Mouse (Mus musculus) lung, postnatal 10 days (tissue): ENCODE results near the gene Cnnm3.
"Not testable (repeated sequence)": the region's sequence is repeated elsewhere in the genome, so short reads cannot be mapped to it uniquely, and the experiment has no call there.

ENCODE experiments used
- DNase-seq: peaks from one replicate; pipeline ENCODE4 v3.0.0; 2021

Gene Cnnm3

GRCm38 (mm10) chr1:36536783-36537182 is 25.1 kb downstream of the Cnnm3 start, which contains the start of gene Ankrd23:
Gene Ankrd23, minus strand, starts transcription at chr1:36536883.
- DNase-seq: not testable (repeated sequence)

DNA sequence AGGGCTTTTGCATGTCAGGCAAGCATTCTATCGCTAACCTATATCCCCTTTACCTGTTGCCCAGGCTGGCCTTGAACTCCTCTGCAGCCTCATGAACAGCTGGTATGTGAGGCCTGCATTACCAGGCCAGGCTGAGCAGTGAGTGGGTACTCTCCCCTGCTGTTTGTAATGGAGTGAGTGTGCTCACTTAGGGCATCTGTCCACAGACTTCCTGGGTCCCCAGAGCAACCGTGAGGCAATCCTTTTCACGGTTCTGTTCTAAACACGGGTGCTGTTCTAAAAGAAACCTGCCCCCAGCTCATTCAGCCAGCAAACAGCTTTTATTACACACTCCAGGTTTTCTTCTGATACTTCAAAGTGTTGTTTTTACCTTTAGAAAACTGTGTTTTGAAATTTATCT is 27.1 kb downstream of the Cnnm3 start:
- DNase-seq: no peak

- DNase-seq: peak; percentile 87
These were observed 27.5 kb downstream of the Cnnm3 start, which contains the start of gene Gm42417 for GRCm38 (mm10) chr1:36539186-36539585. Gene Gm42417, minus strand, starts transcription at chr1:36539429.

GRCm38 (mm10) chr1:36540132-36540531 is 28.5 kb downstream of the Cnnm3 start:
- DNase-seq: no peak

- no peak for DNase-seq
These were observed 29.1 kb downstream of the Cnnm3 start for GRCm38 (mm10) chr1:36540807-36541206.

GRCm38 (mm10) chr1:36541844-36542243 is 30.2 kb downstream of the Cnnm3 start:
- DNase-seq: no peak

DNA sequence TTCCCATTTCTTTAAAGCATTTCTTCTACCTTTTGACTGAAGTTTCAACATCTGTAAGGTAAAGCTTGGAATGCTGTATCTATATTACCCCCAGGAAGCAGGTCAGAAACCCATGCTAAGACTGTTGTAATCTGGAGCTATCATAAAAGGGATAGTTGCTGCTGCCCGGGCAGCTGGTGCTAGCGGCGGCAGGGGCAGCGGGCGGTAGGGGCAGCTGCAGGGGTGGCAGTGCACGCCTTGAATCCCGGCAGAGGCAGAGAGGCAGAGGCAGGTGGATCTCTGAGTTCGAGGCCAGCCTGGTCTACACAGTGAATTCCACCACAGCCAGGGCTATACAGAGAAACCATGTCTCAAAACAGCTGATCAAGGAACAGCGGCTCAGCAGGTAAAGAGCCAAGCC is 31.3 kb downstream of the Cnnm3 start:
- no peak for DNase-seq

GRCm38 (mm10) chr1:36545382-36545781 is 33.7 kb downstream of the Cnnm3 start:
- DNase-seq: no peak

- DNase-seq: peak; percentile 54
These were observed 34.4 kb downstream of the Cnnm3 start for GRCm38 (mm10) chr1:36545845-36546600.

DNA sequence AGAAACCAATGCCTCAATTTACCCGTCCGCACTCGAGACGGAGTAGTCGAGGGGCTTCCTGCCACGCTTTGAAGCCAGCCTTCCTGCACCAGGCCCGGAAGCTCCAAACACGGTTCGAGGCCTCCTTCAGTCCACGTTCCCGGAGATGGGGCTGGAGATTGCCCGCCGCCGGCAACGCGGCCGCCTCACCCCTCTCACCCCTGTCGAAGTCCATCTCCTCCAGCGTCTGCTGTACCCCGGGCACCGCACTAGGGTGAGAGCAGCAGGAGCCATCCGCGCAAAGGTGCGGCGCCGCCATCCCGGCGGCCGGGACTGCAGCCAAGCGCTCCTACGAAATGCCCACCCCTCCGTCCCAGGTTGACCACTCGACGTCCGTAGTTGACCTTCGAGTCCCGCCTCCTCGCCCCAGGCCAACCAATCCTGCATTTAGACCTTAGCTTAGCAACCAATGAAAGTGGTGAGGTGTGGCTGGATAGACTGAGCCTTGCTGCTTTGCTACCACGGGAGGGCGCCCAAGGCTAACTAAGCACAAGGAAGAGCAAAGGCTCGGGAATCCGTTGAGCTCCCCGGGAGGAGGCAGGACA is 35.3 kb downstream of the Cnnm3 start, which contains the start of gene Ankrd39:
Ankrd39 (minus strand) TSS at position 558 of the 584 bp plus-strand sequence.
- DNase-seq: peak; percentile 99

GRCm38 (mm10) chr1:36547981-36548598 is 36.4 kb downstream of the Cnnm3 start:
- peak; percentile 83 for DNase-seq

DNA sequence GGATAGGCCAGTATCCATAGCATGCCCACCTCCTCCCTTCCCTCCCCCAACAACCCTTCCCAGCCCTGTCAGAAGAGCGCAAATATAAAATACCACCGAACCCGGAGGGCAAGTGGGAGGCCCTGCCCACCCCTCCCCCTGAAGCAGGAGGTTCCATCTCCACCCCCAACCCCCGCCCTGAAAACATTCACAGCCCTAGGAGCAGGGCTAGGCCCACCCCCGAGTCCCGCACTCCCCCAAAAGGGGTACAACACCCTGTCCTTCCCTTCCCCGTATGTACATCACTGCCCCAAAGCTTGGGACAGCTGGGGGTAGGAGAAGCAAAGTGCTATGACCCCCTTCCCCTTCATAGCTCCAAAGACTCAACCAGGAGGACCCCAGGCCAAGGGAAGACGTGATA is 37.1 kb downstream of the Cnnm3 start:
- DNase-seq: no peak

- no peak for DNase-seq
These were observed 37.8 kb downstream of the Cnnm3 start for GRCm38 (mm10) chr1:36549491-36549890.

DNA sequence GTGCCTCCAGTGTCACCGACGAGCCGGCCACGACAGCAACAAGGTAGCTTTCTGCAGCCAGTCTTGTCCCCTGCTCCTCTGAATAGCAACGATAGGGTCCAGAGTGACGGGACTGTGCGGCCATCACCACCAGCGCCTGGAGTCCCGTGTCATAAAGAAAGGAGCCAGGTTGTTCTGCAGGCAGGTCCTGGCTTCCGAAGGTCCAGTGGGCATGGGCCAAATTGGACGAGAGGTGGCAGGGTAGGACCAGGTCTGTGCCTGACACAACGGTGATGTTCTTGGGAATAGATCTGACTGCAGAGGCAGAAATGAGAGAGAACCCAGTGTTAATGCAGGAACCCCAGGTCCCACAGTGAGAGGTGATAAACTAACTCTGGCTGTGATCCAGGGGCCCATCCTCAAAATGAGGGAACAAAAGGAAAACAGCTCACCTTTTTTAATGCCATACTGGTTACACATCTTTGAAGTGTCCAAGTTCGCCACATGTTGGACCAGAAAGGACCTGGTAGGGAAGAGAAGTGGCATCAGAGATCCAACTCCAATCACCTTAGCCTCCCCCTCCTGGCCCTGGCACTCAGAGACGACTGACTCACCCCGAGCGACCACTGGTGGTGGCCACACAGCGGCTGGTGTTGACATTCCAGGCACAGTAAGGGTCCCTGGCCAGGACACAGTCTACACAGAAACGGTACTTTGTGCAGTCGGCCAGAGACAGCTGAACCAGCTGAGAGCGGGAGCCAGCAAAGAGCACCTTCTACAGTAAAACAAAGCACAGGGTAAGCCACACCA is 38.6 kb downstream of the Cnnm3 start:
- no peak for DNase-seq

DNA sequence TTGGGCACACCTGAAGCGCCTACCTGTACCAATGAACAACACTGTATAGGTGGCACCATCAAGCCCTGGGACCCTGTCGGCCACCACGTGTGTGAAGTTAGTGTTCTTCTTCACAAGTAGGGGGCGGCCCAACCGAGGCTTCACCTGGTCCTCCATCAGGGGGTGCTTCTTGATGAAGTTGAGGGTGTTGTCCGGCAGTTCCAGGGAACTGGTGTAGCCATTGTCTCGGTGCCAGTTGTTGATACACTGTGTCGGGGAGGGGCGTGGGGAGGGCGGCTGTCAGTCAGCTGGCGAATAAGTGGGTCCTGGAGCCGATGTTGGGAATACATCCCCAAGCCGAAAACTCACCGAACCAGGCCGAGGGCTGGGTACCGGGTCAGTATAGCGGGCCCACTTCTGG is 40.2 kb downstream of the Cnnm3 start:
- DNase-seq: no peak

DNA sequence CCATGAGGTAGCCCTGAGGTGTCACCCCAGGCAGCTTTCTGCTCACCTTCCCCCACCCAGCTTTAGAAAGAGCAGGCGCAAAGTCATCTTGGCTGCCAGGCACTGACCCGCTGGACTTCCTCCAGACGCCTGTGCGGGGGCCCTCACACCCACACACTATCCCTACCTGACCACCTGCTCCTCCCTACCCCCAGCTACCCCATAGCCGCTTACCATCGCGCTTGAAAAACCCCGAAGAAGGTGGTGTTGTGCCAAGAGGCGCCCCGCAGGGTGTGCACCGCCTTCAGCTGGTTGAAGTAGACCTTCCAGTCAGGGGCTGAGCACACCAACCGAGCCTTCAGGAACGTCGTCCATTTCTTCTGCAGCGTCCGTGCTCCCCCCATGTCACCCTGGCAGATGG is 40.8 kb downstream of the Cnnm3 start:
- DNase-seq: no peak

DNA sequence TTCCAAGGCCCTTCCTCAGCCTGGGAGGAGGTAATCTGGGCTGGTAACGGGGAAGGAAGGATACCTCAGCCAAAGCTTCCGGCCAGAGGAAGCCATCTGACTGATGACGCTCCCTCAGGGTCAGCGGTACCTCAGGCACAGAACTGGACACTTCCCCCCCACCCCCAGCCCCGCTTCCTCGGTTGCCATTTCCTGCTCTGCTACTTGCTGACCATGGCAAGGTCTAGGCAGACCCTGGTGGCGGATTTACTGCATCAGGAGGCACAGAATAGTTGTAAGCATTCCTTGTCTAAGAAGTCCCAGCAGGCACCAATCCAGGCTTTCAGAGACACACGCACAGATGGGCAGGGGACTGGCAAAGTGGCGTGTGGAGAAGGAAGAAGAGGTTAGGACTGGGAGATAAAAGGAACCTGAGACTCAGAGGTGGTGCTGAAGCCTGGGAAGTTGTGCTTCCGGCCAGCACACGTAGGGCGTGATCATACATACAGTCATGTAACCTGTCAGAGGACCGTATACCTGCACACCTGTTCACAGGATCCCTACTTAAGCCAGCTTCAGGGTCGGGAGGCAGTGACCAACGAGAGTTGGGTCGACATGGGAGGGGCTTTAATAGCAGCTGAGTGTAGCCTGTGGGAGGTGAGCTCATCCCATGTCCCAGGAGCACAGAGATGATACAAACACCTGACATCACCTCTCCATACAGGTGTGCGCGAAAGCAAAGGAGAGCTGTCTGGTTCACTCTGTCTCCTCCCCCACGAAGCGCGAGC is 43.1 kb downstream of the Cnnm3 start:
- peak; percentile 38 for DNase-seq

GRCm38 (mm10) chr1:36555798-36556395 is 44.2 kb downstream of the Cnnm3 start:
- DNase-seq: peak; percentile 60

DNA sequence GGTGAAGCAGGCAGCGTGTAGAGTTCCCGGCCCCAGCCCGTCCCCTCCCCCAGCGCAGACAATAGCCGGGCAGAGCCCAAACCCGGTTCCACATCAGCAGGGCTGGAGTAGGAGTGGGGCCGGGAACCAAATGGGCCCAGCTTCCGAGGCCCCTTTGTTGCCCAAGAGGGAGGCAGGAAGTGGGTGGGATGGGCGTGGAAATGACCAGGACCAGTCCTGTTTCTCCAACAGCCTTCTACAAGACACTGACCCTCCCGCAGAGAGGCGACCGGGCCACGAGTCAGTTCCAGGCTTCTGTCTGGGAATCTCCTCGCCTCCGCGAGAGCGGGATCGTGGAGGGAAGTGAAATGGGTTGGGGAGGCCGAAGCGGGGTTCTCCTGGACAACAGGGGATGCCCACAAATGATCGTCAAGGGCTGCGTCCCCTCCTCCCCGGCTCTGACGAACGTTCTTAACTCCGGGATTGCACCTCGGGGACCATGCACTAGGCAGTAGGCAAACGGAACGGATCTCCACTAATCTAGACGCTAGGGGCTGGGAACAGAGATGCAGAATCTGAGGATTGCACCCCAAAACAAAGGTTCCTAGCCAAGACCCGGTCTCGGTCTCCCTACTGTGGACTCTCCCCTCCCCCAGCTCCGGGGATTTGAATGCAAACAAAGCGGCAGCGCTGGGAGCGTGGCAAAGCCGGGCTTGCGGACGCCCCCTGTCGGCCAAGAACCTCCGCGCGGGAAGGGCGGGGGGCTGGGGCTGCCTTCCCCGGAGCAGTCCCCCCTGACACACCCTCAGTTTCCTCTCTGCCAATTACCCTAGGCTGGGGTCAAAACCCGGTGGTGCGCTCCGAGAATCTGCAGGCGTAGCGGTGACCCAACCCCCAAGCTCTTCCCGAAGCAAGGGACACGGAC is 45.1 kb downstream of the Cnnm3 start:
- DNase-seq: peak; percentile 97

- peak; percentile 96 for DNase-seq
These were observed 45.9 kb downstream of the Cnnm3 start for GRCm38 (mm10) chr1:36557457-36558011.
